Mouse (Mus musculus): Measurements from ENCODE around the gene Snx10. TPM values are rescaled to one million over a fixed set of nuclear protein-coding genes. Genes with fewer than 3 reads are reported as not detected.

The Snx10 gene
- polyA plus RNA-seq, 1 experiment from 2014 or later, result 17.3 TPM

DNA sequence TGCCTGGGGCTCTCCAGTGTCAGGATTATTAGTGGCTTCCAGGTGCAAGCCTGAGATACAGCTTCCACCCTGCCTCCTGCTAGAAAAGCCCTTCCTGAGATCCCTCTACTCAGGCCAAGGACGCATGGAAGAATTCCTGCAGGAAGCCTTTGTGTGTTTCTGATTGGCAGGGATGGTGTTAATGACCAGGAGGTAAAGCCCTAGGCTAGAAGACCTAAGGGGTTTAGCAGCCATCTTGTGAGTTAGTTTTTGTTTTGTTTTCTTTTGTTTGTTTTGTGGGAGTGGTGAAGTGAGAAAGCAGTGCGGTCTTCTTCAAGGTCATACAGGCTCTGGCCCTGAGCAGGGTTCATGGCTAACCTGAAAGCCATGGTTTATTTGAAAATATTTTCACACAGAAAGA is 16.1 kb upstream of the Snx10 start:
- Histone ChIP-seq H3K36me3 (no peaks in the 10 kb centered on the region), H3K27ac (peak overlapping the region; percentile 5; the same call in 1 of the 2 replicates), H3K4me3 (replicated peaks) (no peak overlapping the region), H3K9ac (replicated peaks) (no peak overlapping the region), H3K4me1 (replicated peaks) (peaks cover 23% of the 10 kb centered on the region; the same call in 1 of the 2 replicates), H3K9me3 (no peaks in the 10 kb centered on the region), H3K27me3 (no peaks in the 10 kb centered on the region), H3K4me2 (no peak overlapping the region)
- no peak for ATAC-seq (ENCODE audit: insufficient number of reproducible peaks, insufficient read depth, low FRiP score, low TSS enrichment, low read depth)
- 57% methylated on average over 2 of the region's 2 CpGs for WGBS

DNA sequence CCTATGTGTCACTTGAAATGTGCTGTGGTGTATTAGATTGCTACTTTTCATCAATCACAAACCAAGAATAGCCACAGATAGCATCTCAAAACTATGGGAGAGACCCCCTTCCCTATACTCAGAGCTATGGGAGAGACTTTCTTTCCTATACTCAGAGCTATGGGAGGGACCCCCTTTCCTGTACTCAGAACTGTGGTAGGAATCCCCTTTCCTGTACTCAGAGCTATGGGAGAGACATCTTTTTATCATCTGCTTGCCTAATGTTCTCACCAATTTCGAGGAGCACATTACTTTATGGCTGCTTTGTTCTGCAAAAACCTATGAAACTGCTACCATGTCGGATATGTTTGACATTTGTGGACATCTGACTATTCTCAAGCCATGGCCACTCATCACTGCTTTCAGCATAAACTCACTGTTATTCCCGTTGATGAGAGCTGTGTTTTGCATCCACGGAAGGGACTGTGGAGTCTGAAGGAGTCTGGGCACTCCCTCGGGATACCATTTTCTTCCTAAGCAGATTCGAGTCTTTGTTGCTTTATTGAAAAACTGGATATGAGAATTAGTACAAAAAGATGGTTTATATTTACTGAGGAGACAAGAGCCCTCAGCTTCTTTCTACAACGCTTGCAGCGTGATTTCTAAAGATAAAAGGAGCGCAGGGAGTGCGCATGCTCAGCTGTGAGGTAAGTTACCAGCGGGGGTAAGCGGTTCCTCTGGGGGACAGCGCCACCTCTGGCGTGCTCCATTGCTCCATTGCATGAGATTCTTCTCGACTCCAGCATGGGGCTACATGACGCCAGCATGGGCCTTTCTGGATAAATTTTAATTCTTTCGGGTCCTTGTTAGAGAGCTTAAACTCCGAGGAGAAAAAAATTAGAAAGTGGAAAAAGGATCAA is 14.7 kb upstream of the Snx10 start:
- Histone ChIP-seq H3K27me3 (no peaks in the 10 kb centered on the region), H3K9me3 (no peaks in the 10 kb centered on the region), H3K4me3 (replicated peaks) (peak overlapping the region; percentile 31), H3K27ac (no peak overlapping the region; the same call in 1 of the 2 replicates), H3K4me1 (replicated peaks) (peaks cover 23% of the 10 kb centered on the region; the same call in 1 of the 2 replicates), H3K4me2 (peak overlapping the region; percentile 54), H3K9ac (replicated peaks) (no peak overlapping the region), H3K36me3 (no peaks in the 10 kb centered on the region)
- WGBS, result 26% methylated on average over 18 of the region's 18 CpGs
- ATAC-seq (ENCODE audit: insufficient number of reproducible peaks, insufficient read depth, low FRiP score, low TSS enrichment, low read depth), result no peak

DNA sequence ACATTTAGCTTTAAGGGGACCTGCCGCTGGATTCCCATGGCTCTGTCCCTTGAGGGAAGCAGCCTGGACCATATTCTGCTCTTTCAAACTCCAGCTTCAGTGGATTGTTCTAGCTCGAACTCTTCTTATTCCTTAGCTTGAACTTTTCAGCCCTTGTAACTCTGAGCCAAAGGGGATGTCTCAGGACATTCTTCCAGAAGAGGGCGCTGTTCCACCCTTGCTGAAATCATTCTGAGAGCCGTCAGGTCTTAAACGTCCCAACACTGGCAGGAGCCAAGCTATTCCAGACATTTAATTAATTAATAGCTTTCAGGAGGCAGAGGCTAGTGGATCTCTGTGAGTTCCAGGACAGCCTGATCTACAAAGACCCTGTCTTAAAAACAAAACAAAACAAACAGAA is 13.6 kb upstream of the Snx10 start:
- Histone ChIP-seq H3K4me2 (no peak overlapping the region), H3K36me3 (no peaks in the 10 kb centered on the region), H3K9me3 (no peaks in the 10 kb centered on the region), H3K9ac (replicated peaks) (no peak overlapping the region), H3K27me3 (no peaks in the 10 kb centered on the region), H3K27ac (no peak overlapping the region), H3K4me3 (replicated peaks) (no peak overlapping the region), H3K4me1 (replicated peaks) (peaks cover 23% of the 10 kb centered on the region; the same call in 1 of the 2 replicates)
- no peak for ATAC-seq (ENCODE audit: insufficient number of reproducible peaks, insufficient read depth, low FRiP score, low TSS enrichment, low read depth)
- 31% methylated on average over 5 of the region's 5 CpGs for WGBS

DNA sequence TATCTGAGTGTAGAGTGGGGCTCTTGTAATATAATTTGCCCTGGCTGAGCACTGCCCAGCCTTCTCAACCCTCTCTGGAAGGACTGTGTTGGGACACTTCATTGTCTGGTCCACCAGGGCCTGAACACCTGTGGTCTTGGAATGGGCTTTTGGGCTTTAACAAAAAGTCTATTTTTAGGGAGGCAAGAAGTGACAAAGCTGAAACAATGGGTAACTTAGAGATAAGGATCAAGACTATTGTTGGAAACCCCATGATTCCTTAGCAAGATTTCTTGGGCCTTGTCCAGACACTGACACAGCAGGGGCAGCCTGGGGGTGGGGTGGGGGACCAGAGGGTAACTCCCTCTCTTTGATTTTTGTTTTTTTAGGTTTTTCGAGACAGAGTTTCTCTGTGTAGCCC is 12.8 kb upstream of the Snx10 start:
- Histone ChIP-seq H3K4me2 (no peak overlapping the region), H3K27ac (no peak overlapping the region), H3K27me3 (no peaks in the 10 kb centered on the region), H3K4me3 (replicated peaks) (no peak overlapping the region), H3K36me3 (no peaks in the 10 kb centered on the region), H3K4me1 (replicated peaks) (peaks cover 23% of the 10 kb centered on the region; the same call in 1 of the 2 replicates), H3K9ac (replicated peaks) (no peak overlapping the region), H3K9me3 (no peaks in the 10 kb centered on the region)
- ATAC-seq (ENCODE audit: insufficient number of reproducible peaks, insufficient read depth, low FRiP score, low TSS enrichment, low read depth), result no peak
- WGBS, result 76% methylated on average over 1 of the region's 1 CpGs

DNA sequence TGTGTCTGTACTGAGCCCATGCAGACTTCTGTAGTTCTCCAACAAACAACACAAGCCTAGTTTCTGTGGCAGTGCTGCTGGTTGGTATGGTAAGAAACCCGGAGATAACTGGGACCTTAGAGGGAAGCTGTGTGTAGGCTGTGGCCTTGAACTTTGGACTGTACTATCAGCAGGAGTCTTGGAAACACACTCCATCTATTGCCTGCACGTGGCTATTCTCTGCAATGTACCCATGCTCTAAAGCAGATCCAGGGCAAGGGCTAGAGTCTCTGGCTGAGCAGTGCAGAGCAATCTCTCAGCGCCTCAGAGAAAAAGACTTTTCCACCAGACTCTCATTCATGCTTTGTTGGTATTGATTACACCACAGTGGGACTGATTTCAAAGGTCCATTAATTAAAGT is 10.0 kb upstream of the Snx10 start:
- no peak overlapping the region for H3K27ac ChIP-seq
- 86% methylated on average over 3 of the region's 3 CpGs for WGBS
- H3K4me1 ChIP-seq (replicated peaks), result peaks cover 10% of the 10 kb centered on the region; the same call in 1 of the 2 replicates
- ATAC-seq (ENCODE audit: insufficient number of reproducible peaks, insufficient read depth, low FRiP score, low TSS enrichment, low read depth), result no peak
- H3K9ac ChIP-seq (replicated peaks), result no peak overlapping the region
- H3K4me3 ChIP-seq (replicated peaks), result no peak overlapping the region
- H3K4me2 ChIP-seq, result no peak overlapping the region
- no peaks in the 10 kb centered on the region for H3K27me3 ChIP-seq
- no peaks in the 10 kb centered on the region for H3K36me3 ChIP-seq
- peaks cover 4% of the 10 kb centered on the region; the same call in 1 of the 2 replicates for H3K9me3 ChIP-seq

DNA sequence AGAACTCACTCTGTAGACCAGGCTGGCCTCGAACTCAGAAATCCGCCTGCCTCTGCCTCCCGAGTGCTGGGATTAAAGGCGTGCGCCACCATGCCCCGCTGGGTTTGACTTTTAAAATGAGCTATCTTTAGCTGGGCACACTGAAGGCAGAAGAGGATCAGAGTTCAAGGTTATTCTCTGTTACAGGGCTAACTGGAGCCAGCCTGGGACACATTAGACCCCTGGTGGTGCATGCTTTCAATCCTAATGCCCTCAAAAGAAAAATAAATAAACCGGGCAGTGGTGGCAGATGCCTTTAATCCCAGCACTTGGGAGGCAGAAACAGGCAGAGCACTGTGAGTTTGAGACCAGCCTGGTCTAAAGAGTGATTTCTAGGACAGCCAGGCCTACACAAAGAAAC is 8.8 kb upstream of the Snx10 start:
- H3K9ac ChIP-seq (replicated peaks), result no peak overlapping the region
- H3K4me2 ChIP-seq, result no peak overlapping the region
- H3K27me3 ChIP-seq, result no peaks in the 10 kb centered on the region
- H3K4me3 ChIP-seq (replicated peaks), result no peak overlapping the region
- ATAC-seq (ENCODE audit: insufficient number of reproducible peaks, insufficient read depth, low FRiP score, low TSS enrichment, low read depth), result no peak
- no peaks in the 10 kb centered on the region for H3K36me3 ChIP-seq
- H3K4me1 ChIP-seq (replicated peaks), result no peaks in the 10 kb centered on the region
- peaks cover 4% of the 10 kb centered on the region; the same call in 1 of the 2 replicates for H3K9me3 ChIP-seq
- H3K27ac ChIP-seq, result no peak overlapping the region
- 86% methylated on average over 7 of the region's 7 CpGs for WGBS

DNA sequence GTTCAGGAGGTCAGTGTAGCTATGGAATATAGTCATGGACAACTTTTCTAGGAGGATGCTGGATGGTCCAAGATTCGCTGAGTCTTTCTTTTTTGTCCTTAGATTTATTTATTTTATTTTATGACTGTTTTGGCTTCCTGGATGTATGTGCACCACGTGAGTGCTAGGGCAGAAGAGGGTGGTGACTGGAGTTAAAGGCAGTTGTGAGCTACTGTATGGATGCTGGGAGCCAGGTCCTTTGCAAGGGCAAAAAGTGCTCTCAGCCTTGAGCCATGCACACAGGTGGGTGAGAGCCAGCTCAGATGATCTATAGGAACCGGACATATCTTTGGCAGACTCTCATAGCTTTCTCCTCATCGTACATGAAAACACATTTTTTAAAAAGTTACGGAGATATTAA is 391 bp upstream of the Snx10 start:
- no peaks in the 10 kb centered on the region for H3K36me3 ChIP-seq
- no peak for ATAC-seq (ENCODE audit: insufficient number of reproducible peaks, insufficient read depth, low FRiP score, low TSS enrichment, low read depth)
- H3K4me1 ChIP-seq (replicated peaks), result peaks cover 8% of the 10 kb centered on the region
- H3K9ac ChIP-seq (replicated peaks), result peak overlapping the region; percentile 71
- no peak overlapping the region for H3K27ac ChIP-seq
- H3K9me3 ChIP-seq, result no peaks in the 10 kb centered on the region
- H3K27me3 ChIP-seq, result no peaks in the 10 kb centered on the region
- 27% methylated on average over 5 of the region's 5 CpGs for WGBS
- H3K4me3 ChIP-seq (replicated peaks), result peak overlapping the region; percentile 64
- H3K4me2 ChIP-seq, result peak overlapping the region; percentile 77

DNA sequence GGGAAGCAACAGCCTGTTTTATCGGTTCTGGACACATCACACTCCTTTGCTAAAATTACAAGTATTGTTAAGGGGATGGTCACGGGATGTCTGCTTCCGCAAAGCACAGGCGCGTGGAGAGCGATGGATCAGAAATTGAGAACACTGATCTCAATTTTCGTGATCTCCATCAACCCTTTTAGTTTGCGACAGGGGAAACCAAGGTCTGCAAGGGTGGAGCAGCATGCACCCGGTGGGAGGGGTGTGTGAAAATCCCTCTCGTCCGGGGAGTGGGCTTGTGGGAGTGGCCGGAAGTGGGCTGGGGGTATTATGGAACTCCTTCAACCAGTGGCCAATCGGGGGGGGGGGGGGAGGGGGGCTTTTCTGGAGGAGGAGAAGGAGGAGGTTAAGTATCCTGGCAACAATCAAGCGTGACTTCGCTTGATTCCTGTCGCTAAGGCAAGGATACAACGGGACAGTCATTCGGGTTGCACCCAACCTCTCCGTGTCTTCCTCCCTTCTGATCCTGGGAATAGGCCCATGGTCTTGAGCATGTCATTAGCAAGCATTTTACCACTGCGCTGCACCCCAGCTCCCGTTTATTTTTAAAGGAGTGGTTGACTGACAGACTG is 725 bp downstream of the Snx10 start:
- peaks cover 8% of the 10 kb centered on the region for H3K4me1 ChIP-seq (replicated peaks)
- H3K9ac ChIP-seq (replicated peaks), result peak overlapping the region; percentile 71
- H3K4me2 ChIP-seq, result peak overlapping the region; percentile 77
- WGBS, result 1% methylated on average over 21 of the region's 21 CpGs
- H3K27ac ChIP-seq, result no peak overlapping the region
- 0 out of 2 replicates have a peak, but pooled peaks have one; percentile 37 for ATAC-seq (ENCODE audit: insufficient number of reproducible peaks, insufficient read depth, low FRiP score, low TSS enrichment, low read depth)
- no peaks in the 10 kb centered on the region for H3K9me3 ChIP-seq
- H3K4me3 ChIP-seq (replicated peaks), result peak overlapping the region; percentile 64
- no peaks in the 10 kb centered on the region for H3K27me3 ChIP-seq
- H3K36me3 ChIP-seq, result no peaks in the 10 kb centered on the region

DNA sequence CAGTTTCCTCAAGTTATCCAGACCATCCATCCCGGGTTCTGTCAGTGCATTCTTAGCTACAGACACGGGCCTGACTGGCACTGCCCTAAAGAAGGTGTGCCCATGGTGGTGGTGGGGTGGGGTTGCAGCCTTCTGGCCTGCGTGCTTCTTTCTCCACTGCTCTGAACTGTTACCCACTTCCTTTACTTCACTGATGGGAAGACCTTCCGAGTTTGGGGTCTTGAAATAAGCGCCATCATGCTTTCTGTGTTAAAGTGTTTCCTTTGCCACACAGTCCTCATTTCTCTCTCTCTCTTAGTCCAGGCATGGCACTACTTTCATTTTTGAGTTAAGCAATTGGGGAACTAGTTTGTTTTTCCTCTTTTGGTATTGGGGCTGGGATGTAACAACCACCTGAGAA is 1.3 kb downstream of the Snx10 start:
- Histone ChIP-seq H3K9me3 (no peaks in the 10 kb centered on the region), H3K4me2 (peak overlapping the region; percentile 77), H3K27ac (no peak overlapping the region), H3K4me3 (replicated peaks) (peak overlapping the region; percentile 64), H3K36me3 (no peaks in the 10 kb centered on the region), H3K4me1 (replicated peaks) (peaks cover 8% of the 10 kb centered on the region), H3K27me3 (no peaks in the 10 kb centered on the region), H3K9ac (replicated peaks) (no peak overlapping the region)
- ATAC-seq (ENCODE audit: insufficient number of reproducible peaks, insufficient read depth, low FRiP score, low TSS enrichment, low read depth), result no peak
- 55% methylated on average over 5 of the region's 5 CpGs for WGBS

DNA sequence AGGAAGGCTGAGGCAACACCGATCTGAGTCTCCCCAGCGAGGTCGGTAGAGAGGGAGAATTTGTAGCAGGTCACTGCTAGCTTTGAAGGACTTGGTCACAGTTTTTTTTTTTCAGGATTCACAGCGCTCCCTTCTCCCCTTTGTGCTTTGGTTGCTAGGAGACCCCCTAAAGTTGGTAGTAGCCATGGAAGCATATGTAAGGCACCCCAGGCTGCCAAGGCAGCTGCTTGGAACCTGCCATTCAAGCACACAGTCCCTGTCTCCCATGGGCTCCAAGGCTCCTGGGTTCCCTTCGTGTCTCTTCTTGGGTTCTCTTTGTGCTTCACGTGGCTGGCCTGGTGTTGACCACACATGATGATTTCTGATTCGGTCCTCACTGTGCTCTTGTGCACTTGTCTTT is 5.8 kb downstream of the Snx10 start:
- H3K4me1 ChIP-seq (replicated peaks), result peaks cover 6% of the 10 kb centered on the region
- no peak for ATAC-seq (ENCODE audit: insufficient number of reproducible peaks, insufficient read depth, low FRiP score, low TSS enrichment, low read depth)
- no peaks in the 10 kb centered on the region for H3K27me3 ChIP-seq
- H3K4me3 ChIP-seq (replicated peaks), result no peak overlapping the region
- no peak overlapping the region for H3K9ac ChIP-seq (replicated peaks)
- H3K36me3 ChIP-seq, result no peaks in the 10 kb centered on the region
- WGBS, result 85% methylated on average over 7 of the region's 7 CpGs
- H3K27ac ChIP-seq, result no peak overlapping the region
- H3K9me3 ChIP-seq, result no peaks in the 10 kb centered on the region
- H3K4me2 ChIP-seq, result no peak overlapping the region

DNA sequence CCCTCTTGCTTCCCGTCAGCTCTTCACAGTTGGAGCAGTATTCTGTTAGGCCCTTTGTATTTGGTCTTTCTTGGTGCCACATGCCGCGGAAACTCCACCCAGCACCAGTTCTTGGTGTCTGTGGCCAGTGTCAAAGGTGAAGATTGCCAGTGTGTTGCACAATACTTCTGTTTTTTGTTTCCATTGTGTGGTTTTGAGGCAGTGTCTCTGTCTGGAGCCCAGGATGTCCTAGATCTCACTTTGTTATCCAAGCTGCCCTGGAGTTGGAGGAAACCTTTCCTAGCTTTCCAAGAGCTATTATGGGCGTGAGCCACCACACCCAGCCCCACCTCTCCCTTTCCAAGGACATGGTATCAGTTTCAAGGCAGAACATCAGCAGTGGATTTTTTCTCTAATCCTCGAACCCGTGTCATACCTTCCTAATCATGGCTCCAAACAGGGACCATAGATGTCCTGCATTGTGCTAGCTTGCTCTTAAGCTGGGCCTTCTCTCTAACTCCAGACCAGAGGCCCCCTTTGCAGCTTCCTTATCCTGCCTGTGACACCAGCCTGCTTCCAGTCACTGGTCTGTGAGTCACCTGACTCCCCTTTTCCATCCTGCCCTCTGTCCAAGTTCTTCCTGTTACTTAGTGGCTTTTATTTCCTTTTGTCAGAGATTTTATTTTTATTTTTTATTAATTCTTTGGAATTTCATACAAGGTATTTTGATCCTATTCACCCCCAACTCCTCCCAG is 9.9 kb downstream of the Snx10 start:
- no peaks in the 10 kb centered on the region for H3K4me1 ChIP-seq (replicated peaks)
- H3K9me3 ChIP-seq, result no peaks in the 10 kb centered on the region
- H3K27ac ChIP-seq, result no peak overlapping the region
- H3K4me3 ChIP-seq (replicated peaks), result no peak overlapping the region
- no peak for ATAC-seq (ENCODE audit: insufficient number of reproducible peaks, insufficient read depth, low FRiP score, low TSS enrichment, low read depth)
- WGBS, result 84% methylated on average over 6 of the region's 6 CpGs
- no peak overlapping the region for H3K4me2 ChIP-seq
- no peaks in the 10 kb centered on the region for H3K36me3 ChIP-seq
- no peaks in the 10 kb centered on the region; the same call in 1 of the 2 replicates for H3K27me3 ChIP-seq
- H3K9ac ChIP-seq (replicated peaks), result no peak overlapping the region
